Mouse (Mus musculus) CD4-positive helper T cell, adult 2 months (primary cell): ENCODE measurements at regions not wholly inside any gene's neighbourhood (a gene's known extent, or its start where the extent isn't known, plus 50 kb on each side); places are given as distances from the start of the nearest gene placed in this dataset.

Experiments
- DNase-seq: peaks from one replicate; pipeline ENCODE4 v3.0.0-alpha.2; 2012; ENCODE audit warnings: low read depth, missing footprints, low spot score

DNA sequence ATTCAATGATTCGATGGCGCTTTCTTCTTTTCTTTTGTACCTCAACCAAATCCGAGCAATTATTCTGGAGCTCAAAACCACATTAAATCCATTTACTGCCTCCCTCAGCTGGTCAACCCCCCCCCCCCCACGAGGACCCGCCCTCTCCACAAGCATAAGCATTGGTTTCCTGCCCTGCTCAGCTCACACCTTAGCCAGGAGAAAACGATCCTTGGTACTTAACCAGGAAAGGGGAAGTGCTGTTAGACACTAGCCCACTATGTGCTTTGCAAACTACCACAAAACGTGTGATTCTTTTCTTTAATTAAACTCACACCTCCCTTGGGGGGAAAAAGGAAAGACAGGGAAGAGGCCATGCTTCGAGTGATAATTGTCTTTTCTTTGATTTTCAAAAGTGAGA is 169.8 kb downstream of the Arrdc4 start:
- no peak for DNase-seq

DNA sequence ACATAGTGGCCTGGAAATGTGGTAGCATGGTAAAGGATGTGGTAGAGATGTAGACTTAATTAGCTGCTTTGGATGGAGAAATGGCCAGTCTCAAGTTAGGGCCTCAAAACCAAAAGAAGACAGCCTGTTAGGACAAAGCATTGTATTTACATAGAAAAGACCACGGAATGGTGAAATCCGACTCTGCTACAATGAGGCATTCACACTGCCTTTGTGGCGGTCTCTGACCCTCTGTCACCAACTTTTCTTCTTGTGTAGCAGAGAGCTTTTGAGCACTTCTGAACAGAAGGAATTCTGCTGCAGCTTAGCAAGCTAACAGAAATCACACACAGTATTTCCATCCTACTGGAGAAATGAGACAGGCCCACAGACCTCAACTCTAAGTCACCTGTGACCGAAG is 177.7 kb downstream of the Arrdc4 start:
- no peak for DNase-seq

DNA sequence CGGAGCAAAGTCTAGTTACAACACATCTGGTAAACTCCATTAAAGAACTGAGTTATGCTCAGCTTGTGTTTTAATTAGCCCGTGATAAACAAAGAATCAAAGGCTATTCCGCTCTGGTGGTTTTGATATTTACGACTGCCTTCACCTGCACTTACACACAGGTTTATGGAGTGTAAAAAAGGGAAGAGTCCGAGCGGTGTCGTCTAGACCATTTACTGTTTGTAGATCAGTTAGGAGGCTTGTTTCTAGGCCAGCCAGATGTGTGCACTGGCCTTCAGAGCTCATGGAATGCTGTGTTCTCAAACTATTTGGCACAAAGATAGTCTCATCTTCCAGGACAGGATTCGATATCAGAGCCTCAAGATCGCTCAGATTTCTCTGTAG is 180.9 kb downstream of the Arrdc4 start:
- DNase-seq = no peak

GRCm38 (mm10) chr7:68567452-68568126 is 181.5 kb downstream of the Arrdc4 start:
- no peak for DNase-seq

DNA sequence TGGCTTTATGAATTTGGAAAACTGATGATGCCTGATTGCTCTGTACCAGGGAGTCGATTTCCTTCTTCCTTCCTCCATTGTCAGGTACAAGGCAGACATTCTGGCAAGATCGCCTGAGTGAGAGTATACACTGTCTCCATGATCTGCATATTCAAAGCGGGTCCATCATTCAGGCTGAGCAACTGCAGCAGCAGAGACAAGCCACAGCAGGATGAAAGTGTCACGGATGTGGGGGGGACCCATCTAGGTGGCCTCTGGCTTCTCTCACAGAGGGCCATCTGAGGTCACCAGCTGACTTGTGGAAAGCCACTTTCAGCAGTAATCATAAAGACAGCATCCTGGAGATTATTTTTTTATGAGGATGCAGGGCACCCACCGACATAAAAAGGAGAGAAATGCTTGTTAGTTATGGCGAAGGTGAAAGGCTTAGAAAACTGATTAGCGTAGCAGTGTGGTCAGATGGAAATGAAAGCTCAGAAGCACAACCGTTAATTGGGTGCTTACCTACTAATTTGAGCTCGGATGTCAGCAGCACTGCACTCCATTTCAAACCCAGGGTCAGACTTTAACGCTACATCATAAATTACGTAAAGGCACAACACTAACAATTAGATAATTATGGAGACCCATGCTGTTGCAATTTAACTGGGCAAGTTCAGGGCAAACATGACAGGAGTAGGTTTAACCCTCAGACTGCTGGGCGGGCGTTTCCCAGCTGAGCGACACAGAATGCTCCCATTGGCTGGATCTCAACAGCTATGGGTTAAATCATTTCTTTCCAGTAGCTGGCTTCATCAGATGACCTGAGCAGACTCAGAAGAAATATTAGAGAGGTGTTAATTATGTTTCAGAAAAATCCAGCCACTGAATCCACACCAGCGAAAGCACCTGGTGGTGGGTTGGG is 189.3 kb downstream of the Arrdc4 start:
- no peak for DNase-seq

GRCm38 (mm10) chr7:68550330-68550729 is 198.7 kb downstream of the Arrdc4 start:
- no peak for DNase-seq

DNA sequence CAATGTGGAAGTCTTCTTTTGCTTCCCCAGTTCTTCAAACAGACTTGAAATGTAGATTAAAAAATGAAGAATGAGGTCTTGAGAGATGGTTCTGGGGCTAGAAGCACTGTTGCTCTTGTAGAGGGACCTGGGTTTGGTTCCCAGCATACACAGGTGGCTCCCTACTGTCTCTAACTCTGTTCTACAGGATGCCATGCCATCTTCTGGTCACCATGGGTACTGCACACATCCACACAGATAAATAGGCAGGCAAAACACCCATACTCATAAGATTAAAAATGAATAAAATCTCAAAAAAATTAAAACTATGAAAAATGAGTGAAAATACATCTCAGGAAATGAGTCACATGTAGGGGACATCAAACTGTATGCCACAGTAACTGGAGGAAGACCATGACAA is 200.9 kb downstream of the Arrdc4 start:
- DNase-seq = no peak

GRCm38 (mm10) chr7:68544136-68544535 is 204.9 kb downstream of the Arrdc4 start:
- DNase-seq = no peak

GRCm38 (mm10) chr7:68509096-68509495 is 235.5 kb downstream of the Fam169b start:
- DNase-seq = no peak

DNA sequence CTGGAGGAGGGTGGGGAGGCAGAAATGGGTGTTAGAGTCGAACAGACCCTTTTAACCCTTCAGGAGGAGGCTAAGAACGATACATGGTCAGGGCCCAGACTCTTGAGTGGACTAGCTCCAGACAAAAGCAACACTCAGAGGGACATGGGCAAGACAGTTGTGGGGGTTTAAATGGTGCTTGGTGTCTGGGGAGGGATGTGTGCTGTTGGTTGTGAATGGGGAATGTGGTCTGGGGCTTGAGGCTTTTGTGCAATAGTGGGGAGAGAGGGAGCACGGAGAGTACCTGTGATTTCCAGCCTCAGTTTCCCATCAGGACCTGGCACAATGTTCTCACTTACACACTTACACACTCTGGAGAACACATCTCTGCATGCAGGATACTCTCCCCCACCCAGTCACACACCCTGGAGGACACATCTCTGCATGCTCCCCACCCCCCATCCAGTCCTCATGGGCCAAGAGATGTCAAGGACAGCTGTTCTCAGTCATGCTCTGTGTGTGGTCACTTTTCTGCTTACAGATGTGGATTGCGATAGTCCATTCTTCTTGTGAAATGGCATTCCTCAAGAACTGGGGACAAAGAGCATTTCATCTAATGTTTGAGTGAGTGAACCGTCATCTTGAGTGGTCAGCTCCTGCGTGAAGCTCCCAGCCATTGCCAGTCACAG is 217.6 kb downstream of the Fam169b start:
- no peak for DNase-seq

- DNase-seq = no peak
Observed at GRCm38 (mm10) chr7:68486676-68487075, 213.0 kb downstream of the Fam169b start.

DNA sequence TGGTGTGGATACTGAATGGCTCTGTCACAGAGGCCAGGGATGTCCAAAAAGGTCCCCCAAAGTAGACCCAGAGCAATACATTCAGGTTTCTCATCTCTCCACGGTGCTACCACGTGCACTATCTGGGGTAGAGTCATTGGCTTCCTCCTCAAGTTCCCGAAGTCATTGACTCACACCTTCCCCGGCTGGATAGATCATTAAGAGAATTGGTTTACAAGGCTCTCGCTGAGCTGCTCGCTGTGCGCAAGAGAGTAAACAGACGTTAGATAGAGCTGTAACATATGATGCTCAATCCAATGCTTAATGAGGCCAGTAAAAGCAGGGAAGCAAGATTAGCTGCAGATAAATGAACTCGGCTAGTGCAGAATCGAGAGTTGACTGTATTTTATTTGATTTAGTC is 208.9 kb downstream of the Fam169b start:
- no peak for DNase-seq

DNA sequence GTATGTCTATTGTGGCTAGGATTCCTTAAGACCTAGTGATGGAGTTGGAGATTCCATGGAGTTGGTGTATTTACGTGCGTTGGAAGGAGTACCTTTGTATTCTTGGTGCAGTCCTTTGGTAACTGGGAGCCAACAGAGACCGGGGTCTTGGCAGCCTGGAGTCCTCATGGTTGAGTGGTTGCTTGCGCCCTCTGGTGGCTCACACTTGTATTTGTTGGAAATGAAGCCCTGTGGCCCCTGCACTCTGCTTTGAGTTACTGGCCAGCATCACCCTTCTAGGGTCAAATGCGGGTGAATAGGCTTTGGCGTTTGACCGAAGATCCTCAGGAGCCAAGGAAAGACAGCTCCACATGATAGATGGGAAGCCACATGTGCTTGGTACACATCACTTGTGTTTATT is 207.1 kb downstream of the Fam169b start:
- DNase-seq = peak; percentile 27

DNA sequence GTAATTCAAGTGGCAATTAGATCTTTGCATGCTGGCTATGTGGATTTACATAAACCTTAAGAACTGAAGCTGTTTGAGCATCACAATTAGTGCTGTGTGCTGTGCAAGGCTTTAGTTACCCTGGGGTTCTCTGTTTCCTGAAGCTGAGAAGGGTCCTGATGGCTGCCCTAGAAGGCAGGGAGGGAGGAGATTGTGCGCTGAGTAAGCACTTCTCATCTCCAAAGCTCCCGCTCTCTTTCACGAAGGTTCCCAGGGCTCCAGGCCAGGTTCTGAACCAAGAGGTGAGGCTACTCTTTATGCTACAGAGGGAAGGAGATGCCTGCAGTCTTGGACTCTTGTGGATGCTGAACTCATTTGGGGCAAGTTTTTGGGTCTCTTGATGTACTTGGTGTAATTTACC is 206.7 kb downstream of the Fam169b start:
- no peak for DNase-seq

DNA sequence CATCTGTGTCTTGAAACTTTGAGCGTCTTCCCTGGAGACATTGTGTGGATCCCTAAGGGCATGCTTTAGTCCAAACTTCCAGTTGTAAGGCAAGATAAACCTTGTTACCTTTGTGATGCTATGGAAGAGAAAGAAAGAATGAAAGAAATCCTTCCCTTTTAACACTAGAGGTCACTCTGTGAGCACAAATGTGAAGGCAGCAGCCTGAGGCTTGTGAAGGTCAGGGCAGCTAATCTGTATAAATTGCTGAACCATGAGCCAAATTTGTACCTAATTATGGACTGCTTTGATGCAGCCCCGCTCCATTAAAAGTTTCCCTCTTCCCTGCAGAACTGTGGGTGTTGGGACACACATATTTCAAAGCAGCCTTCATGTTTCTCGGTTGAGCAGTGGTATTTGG is 204.4 kb downstream of the Fam169b start:
- DNase-seq = no peak

DNA sequence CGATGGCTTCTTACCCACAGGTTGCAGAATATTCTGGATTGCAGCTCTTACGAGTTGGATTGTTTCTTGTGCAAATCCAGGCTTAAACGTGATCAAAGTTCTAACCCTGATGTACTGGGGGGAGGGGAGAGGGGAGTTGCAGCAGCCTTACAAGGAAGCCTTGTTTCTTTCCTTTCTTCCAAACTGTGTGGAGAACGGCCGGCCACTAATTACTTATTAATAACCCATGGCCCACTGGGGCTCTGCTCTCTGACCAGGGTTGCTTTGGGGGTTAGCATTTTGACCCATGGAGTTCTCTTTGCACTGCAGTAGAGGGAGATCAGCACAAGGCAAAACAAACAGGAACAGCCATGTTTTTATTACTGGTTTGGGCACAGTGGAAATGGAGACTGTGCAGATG is 199.2 kb downstream of the Fam169b start:
- no peak for DNase-seq

- DNase-seq = no peak
Observed at GRCm38 (mm10) chr7:68470983-68471382, 197.3 kb downstream of the Fam169b start.

- no peak for DNase-seq
Observed at GRCm38 (mm10) chr7:68468574-68468973, 194.9 kb downstream of the Fam169b start.

DNA sequence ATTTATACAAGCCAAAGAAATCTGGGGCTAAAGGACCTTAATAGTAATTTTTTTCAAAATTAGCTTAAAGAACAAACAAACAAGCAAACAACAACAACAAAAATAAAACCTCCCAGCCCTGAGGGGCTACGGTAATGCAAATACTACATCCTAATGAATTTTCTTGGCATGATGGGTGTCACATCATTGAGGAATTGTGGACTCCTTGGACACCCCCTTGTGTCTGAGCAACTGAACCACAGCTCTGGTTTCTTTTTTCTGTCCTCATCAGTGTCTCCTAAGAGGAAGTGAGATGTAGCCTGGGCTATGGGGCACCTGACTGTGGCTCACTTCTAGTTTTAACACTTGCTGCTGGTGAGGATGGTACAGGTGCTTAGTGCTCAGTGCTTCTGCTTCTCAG is 184.2 kb downstream of the Fam169b start:
- no peak for DNase-seq

GRCm38 (mm10) chr7:68455451-68455850 is 181.8 kb downstream of the Fam169b start:
- DNase-seq = no peak

DNA sequence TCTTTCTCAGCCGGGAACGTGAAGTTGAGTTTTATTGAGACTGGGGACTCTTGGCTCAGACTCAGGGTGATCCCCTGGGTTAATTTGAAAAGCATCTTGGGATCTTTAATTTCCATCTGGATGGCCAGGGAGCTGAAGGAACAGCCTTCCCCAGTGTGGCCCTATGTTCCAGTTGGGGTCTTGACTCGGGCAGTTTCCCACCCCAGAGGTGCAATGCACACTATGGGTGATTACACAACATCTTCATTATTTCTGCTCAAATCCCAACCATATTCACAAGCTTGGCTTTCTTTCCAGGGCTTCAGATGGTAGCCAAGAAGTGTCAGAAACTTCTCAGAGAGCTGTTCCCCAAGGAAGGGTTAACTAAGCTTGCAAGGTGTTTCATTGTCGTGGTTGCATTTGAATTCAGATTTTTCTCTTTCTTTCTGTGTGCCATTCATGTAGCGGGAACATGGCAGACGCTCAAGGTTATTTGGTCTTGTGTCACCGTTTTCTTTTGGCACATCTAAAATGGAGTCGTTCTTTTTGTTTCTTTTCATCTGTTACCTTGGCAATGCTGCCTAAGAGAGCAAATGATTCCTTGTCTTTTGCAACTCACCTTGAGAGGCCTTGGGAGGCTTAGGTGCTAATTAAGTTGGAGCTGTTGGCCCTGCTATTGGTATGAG is 179.5 kb downstream of the Fam169b start:
- DNase-seq = no peak
